Mouse (Mus musculus) retina, postnatal 1 day (tissue): ENCODE measurements at regions not wholly inside any gene's neighbourhood (a gene's known extent, or its start where the extent isn't known, plus 50 kb on each side); places are given as distances from the start of the nearest gene placed in this dataset.

Experiments
- DNase-seq: peaks from one replicate; pipeline ENCODE4 v3.0.0-alpha.2; 2012

DNA sequence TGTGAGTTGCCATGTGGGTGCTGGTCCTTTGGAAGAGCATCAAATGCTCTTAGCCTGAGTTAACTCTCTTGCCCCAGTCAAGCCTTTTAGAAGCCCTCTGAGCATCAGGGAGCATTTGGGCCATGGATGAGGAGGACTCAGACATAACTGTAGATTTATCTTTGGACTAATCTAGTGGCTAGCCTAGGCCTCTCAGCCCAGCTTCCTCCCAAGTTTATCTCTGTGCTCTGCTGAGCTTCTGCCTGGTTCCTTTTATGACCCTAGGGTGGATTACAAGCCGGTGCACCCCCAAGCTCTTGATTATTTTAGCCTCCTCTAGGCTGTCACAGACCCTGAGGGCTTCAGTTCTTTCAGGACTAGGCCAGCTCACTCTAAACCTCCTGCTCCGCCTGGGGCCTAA lies 102.6 kb upstream of the Vps8 start:
- DNase-seq, result no peak

DNA sequence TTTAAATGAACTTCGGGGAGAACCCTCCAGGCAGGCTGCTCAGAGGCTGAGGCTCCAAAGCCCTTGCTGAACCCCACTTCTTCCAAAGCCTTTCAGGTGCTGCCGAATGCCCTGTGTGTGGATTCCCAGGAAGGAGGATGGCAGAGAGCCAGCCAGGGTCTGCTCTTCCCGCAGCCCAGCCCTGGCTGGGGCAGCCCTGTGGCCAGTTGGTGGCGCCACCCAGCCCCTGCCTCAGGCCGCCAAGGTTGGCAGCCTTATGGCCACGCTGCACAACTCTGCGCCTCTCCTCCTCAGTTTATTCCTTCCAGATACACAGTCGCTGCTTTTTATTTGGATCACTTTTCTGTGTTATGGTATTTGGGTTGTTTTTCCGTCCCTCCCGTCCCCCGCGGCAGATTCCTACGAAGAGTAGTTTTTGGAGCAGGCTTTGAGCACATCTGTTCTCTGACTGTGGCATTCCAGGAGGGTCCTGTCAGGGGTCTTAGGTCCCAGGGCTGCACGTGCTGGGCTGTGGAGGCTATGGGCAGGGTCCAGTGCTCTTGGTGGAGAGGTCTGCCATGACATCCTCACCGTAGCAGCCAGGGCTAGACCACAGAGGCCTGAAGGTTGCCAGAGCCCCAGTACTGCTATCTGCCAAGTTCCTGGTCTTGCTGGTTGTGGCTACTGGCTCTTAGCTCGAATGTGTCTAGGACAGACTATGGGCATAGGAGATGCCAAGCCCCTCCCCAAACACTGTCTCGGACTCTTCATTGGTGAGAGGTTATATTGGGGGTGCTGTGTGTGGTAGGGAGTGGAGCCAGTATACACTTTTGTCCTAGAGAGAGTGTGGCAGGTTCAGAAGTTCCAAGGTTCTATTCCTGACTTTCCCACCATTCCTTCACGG lies 101.5 kb upstream of the Vps8 start:
- peak; percentile 60 for DNase-seq

GRCm38 (mm10) chr16:21322437-21322836 lies 100.5 kb upstream of the Vps8 start:
- peak; percentile 70 for DNase-seq

DNA sequence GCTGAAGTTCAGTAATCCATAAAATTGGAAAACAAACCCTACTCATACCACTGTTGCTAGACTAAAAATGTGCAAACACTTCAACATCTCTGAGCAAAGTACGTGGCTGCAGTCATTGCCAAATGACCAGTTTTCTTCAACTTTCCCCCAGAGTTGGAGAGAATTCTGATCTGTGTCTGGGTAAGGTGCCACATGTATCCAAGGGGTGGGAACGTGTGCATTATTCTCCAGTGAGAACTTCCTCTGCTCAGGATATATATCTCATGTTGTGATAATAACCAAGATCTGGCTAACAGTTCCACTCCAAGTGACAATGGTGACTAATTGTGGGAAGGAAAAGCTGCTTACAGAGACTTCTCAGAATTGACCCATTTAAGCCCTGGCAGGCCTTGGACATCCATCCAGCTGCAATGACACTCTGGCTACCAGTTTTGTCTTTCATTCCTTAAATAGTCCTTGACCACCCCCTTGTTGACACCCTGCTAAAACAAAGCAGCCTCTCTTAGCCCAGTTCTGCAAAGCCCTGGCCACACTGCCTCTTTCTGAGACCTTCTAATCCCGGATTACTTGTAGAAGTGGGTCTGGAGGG lies 99.4 kb upstream of the Vps8 start:
- peak; percentile 44 for DNase-seq

GRCm38 (mm10) chr16:21327969-21328368 lies 94.9 kb upstream of the Vps8 start:
- DNase-seq, result no peak

DNA sequence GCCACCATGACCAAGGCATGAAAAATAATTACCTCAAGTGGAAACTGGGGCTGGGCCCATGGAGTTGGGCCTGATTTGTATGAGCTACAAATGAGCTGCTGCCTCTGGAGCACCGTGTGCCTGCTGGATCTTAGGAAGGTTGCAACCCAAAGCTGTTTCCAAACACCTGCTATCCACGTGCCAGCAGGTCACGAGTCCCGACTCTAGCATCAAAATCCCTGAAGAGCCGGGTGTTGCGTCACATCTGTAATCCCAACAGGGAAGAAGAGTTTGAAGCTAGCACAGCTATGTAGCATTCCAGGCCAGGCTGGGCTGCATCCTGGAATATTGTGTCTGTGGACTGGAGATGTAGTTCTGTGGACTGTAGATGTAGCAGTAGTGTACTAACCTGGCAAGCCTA lies 93.7 kb upstream of the Vps8 start:
- DNase-seq, result no peak

DNA sequence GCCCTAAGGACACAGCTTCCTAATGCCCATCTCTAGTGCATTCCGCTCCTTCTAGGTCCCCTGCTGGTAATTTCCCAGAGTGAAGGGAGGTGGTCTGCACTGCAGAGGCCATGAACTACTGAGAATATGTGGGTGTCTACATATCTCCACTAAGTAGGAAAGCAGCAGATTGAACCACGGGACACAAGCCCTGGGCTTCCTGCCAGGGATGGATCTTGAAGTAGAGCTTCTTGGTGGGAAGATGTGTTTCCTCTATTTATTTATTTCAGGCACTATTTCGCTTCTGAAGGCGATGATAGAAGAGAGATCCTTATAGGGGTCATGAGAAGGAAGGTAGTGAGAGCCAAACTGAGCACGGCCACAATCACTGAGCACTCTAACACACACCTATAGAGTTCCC lies 91.7 kb upstream of the Vps8 start:
- DNase-seq, result no peak

GRCm38 (mm10) chr16:21332411-21332810 lies 90.5 kb upstream of the Vps8 start:
- no peak for DNase-seq

DNA sequence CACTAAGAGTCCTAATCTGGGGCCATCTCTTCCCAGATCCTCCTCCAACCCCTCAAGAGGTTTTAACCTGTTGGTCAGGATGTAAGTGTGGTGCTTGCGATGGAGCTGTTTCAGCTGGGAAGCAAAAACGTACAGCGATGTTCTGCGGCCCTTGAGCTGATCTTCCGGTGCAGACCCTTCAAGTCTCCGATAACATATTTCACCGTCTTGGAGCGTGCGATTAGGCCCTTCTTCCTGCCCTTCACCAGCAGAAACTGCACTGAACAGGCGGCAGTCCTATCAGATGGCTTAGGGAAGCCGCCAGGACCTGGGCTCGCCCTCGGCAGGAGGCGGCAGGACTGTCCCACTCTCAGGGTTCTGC lies 90.1 kb upstream of the Vps8 start:
- no peak for DNase-seq

DNA sequence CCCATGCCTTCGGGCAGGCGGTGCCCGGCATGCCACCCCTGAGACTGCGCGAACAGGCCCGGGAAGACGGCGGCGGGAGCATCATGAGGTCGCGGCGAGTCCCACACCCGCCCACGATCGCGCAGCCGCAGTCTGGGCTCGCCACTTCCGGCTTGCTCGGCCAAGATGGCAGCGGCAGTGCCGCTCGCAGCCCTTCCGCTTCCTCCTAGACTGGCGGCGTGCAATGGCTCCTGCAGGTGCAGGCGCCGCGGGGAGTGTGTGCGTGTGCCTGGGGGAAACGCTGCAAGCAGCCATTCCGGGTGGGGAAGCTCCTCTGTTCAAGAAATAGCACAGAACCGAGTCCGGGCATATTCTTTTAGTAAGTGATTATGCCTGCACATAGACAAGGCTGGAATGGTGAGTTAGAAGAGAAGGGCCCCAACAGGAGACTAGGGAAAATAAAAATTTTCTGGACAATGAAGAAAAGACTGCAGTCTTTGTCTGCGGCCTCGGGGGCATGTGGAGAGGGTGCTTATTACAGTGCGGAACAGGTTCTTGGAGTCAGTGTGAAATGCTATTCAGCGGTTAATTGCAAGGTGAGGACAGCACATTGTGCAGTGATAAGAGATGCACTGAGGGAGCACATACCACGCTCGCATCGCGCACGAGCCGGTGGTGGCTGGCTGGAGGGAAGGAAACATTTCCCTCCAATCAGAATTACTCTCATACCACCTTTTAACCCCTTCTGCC lies 89.5 kb upstream of the Vps8 start:
- peak; percentile 95 for DNase-seq

GRCm38 (mm10) chr16:21339061-21339459 lies 83.9 kb upstream of the Vps8 start:
- DNase-seq, result no peak

DNA sequence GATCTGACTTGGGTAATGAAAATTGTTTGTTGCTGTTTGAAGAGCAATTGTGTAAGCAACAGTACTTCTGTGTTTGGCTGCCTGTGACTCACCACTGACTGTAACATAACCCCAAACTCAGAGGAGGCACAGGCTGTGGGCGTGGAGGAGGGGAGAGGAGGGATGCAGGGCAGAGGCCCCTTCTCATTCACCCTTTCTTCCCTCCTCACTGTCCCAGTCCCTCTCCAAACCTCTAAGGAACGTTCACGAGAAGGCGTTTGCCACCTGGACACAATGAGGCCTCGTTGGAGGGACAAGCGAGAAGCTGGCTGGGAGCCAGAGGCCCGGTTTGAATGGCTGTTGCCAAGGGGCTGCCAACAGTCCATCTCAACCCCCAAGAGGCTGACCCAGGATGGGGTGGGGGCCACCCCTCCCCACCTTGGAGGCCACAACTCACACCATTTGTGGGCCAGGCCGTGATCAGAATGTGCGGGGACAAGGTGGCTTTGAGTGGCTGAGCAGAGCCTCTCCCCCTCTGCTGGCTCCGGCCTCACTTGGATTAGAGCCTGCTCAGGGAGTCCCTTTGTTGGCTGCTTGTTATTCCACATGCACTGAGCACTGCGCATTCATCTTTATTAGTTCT lies 83.3 kb upstream of the Vps8 start:
- DNase-seq, result peak; percentile 98

- peak; percentile 96 for DNase-seq
Observed at GRCm38 (mm10) chr16:21340136-21340535, 82.8 kb upstream of the Vps8 start.

DNA sequence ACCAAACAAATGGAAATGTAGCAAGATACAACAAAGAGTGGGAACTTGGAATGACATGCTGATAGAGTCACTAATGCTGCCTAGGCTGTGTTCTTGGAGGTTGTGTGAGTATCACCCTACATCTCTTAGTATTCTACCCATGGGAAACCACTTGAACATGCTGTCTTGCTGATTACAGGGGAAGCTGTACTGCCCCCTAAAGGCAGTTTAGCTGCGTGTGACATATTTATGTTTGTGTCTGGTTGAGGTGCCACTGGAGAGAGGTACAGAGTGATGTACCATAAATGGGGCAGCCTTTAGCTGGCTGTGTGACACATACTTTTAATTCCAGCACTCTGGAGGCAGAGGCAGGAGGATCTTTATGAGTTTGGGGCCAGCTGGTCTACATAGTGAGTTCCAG lies 73.0 kb upstream of the Vps8 start:
- DNase-seq, result no peak

- no peak for DNase-seq
Observed at GRCm38 (mm10) chr16:21351289-21351688, 71.6 kb upstream of the Vps8 start.

- no peak for DNase-seq
Observed at GRCm38 (mm10) chr16:21353111-21353510, 69.8 kb upstream of the Vps8 start.

DNA sequence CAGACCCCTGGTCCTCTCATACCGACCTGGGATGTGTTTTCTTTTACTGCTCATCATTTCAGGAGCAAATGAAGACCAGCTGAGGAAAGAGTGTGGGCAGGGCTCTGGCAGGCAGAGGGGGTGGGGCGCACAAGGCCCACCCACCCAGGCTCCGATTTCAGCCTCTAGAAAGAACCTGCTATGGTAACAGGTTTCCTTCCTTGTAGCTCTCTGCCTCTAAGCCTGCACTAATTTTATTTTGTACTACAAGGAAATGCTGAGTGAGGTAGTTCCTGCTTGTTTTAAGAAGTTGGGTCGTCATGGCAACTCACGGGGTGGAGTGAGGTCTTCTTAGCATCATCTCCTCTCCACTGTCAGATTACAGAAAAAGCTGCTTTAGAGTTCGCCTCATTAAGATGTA lies 69.4 kb upstream of the Vps8 start:
- DNase-seq, result no peak

DNA sequence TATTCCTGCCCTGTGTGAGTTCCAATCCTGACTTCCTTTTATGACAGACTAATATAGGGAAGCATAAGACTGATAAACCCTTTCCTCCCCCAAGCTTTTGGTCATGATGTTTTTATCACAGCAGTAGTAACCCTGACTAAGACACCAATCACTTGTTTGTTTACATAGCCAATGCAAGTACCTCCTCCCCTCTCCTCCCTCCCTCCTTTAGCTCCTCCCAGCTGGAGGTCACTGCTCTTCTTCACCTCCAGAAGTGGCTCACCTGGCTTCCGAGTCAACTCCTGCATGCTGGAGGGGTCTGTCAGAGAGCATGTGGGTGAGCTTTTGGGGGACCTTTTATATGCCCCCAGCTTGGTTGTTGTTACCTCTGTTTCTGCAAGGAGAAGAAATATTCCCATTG lies 67.3 kb upstream of the Vps8 start:
- DNase-seq, result no peak

DNA sequence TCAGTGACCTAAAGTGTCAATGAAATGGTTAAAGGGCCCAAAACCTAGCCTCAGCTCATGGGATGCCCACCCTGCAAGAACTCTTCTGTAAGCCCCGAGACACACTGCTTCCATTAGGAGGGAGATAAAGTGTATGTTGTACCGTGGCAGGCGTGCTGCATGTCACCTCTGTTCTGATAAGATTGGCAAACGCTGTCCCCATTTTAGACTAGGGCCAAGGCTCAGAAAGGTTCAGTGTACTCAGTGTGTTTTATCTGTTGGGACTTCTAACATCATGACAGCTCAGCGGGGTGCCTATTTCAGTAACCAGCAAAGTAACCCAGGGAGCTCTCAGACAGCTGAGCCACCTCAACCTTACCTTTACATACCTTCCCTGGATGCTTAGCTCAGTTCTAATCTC lies 65.5 kb upstream of the Vps8 start:
- DNase-seq, result no peak

GRCm38 (mm10) chr16:21358313-21358920 lies 64.5 kb upstream of the Vps8 start:
- DNase-seq, result no peak

- DNase-seq, result no peak
Observed at GRCm38 (mm10) chr16:21359459-21359858, 63.5 kb upstream of the Vps8 start.

DNA sequence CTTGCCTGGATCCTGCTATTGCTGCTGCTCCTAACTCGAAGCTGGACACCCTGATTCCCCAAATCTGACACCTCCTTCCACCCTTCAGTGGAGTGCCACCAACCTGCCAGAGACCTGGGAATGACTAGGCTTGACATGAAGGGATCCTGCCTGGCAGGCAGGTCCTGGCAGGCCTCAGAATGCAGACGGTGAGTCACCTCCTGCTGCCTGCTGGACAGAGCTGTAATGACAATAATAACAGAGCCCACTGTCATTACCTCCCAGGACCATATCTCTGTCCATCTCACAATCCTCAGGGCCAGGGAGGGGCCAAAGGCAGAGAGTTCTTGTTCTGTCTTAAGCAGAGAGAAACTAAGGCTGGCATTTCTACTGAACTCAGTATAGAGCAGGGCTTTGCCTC lies 61.5 kb upstream of the Vps8 start:
- no peak for DNase-seq
